Mouse (Mus musculus) MEL (cell line): Measurements from ENCODE around the gene Olfr6. TPM values are rescaled to one million over a fixed set of nuclear protein-coding genes. Genes with fewer than 3 reads are reported as not detected.

Experiments used
- DNase-seq: peaks from one replicate; pipeline ENCODE4 v3.0.0; 2011; ENCODE audit warnings: low read depth, low spot score
- H3K27ac ChIP-seq: 2 replicates; pipeline ENCODE4 v1.5.1; 2012; ENCODE audit warnings: low read depth, mild to moderate bottlenecking, control low read depth, low read length, moderate library complexity; ENCODE audit not compliant: control insufficient read depth
- H3K27me3 ChIP-seq, 2 experiments: fragments of 150-350 bp in 1 of 2; sonication (generic) in 1 of 2; 2 replicates each; pipeline ENCODE4 v1.6.1; 2012; ENCODE audit warnings: low read length in 2 of 2, mild to moderate bottlenecking in 2 of 2, improper control_type of control experiment in 1 of 2, moderate library complexity in 1 of 2; ENCODE audit not compliant: insufficient read depth in 2 of 2, control insufficient read depth in 1 of 2
- H3K36me3 ChIP-seq, 2 experiments: 2 replicates each; pipeline ENCODE4 v1.6.1; 2012 to 2014; ENCODE audit warnings: low read length in 2 of 2, improper control_type of control experiment in 1 of 2, inconsistent platforms in 1 of 2, mild to moderate bottlenecking in 1 of 2; ENCODE audit not compliant: insufficient read depth in 2 of 2, control insufficient read depth in 1 of 2
- H3K4me1 ChIP-seq, 2 experiments: fragments of 150-350 bp in 1 of 2; sonication (generic) in 1 of 2; 2 replicates each; pipeline ENCODE4 v1.6.1; 2012; ENCODE audit warnings: low read length in 2 of 2, improper control_type of control experiment in 1 of 2, mild to moderate bottlenecking in 1 of 2; ENCODE audit not compliant: insufficient read depth in 2 of 2, control insufficient read depth in 1 of 2
- H3K4me3 ChIP-seq, 2 experiments: fragments of 150-350 bp in 1 of 2; sonication (generic) in 1 of 2; 2 replicates each; pipeline ENCODE4 v1.5.1; 2012; ENCODE audit warnings: low read depth in 2 of 2, low read length in 2 of 2, mild to moderate bottlenecking in 2 of 2, moderate library complexity in 2 of 2, control low read depth in 1 of 2, improper control_type of control experiment in 1 of 2; ENCODE audit not compliant: control insufficient read depth in 1 of 2, insufficient read depth in 1 of 2
- H3K79me2 ChIP-seq: 2 replicates; pipeline ENCODE4 v1.6.1; 2012; ENCODE audit warnings: mild to moderate bottlenecking, low read length, moderate library complexity; ENCODE audit not compliant: control insufficient read depth, poor library complexity, insufficient read depth
- H3K9ac ChIP-seq: 2 replicates; pipeline ENCODE4 v1.6.1; 2012; ENCODE audit warnings: low read depth, mild to moderate bottlenecking, control low read depth, low read length, moderate library complexity; ENCODE audit not compliant: control insufficient read depth, poor library complexity, severe bottlenecking
- H3K9me3 ChIP-seq: fragments of 150-350 bp; sonication (generic); replicated peaks from 2 replicates; pipeline ENCODE4 v1.6.1; 2012; ENCODE audit warnings: mild to moderate bottlenecking, low read length, improper control_type of control experiment, moderate library complexity; ENCODE audit not compliant: insufficient read depth
- BHLHE40 ChIP-seq: IDR thresholded peaks from 2 replicates; pipeline ENCODE4 v1.6.1; 2012; ENCODE audit warnings: low read depth, mild to moderate bottlenecking, inconsistent platforms, low read length, improper control_type of control experiment, borderline replicate concordance
- E2F4 ChIP-seq: IDR thresholded peaks from 2 replicates; pipeline ENCODE4 v1.6.1; 2011; ENCODE audit warnings: low read depth, low read length, improper control_type of control experiment, borderline replicate concordance
- EP300 ChIP-seq, 2 experiments: IDR thresholded peaks; 2 replicates each; pipeline ENCODE4 v1.6.1; 2011; ENCODE audit warnings: improper control_type of control experiment in 2 of 2, low read length in 2 of 2, low read depth in 1 of 2, mild to moderate bottlenecking in 1 of 2
- GATA1 ChIP-seq: IDR thresholded peaks from 2 replicates; pipeline ENCODE4 v1.6.1; 2011; ENCODE audit warnings: low read depth, low read length, improper control_type of control experiment
- HCFC1 ChIP-seq: IDR thresholded peaks from 2 replicates; pipeline ENCODE4 v1.6.1; 2012; ENCODE audit warnings: low read depth, mild to moderate bottlenecking, inconsistent platforms, low read length, improper control_type of control experiment, moderate library complexity
- KAT2A ChIP-seq: conservative IDR thresholded peaks from 2 replicates; pipeline ENCODE4 v1.6.1; 2012; ENCODE audit warnings: low read depth, low read length, improper control_type of control experiment, inconsistent platforms
- MEF2A ChIP-seq: IDR thresholded peaks from 2 replicates; pipeline ENCODE4 v1.6.1; 2014; ENCODE audit warnings: low read depth, mild to moderate bottlenecking, inconsistent platforms, low read length, improper control_type of control experiment; ENCODE audit not compliant: poor library complexity, insufficient replicate concordance, severe bottlenecking; ENCODE audit errors: extremely low read depth
- MYC ChIP-seq: IDR thresholded peaks from 2 replicates; pipeline ENCODE4 v1.6.1; 2011; ENCODE audit warnings: low read depth, mild to moderate bottlenecking, low read length, improper control_type of control experiment, moderate library complexity
- NELFE ChIP-seq: IDR thresholded peaks from 2 replicates; pipeline ENCODE4 v1.6.1; 2011; ENCODE audit warnings: low read depth, low read length, improper control_type of control experiment
- NRF1 ChIP-seq: IDR thresholded peaks from 2 replicates; pipeline ENCODE4 v1.6.1; 2014; ENCODE audit warnings: low read depth, mild to moderate bottlenecking, inconsistent platforms, low read length, improper control_type of control experiment, moderate library complexity; ENCODE audit not compliant: poor library complexity, insufficient read depth, severe bottlenecking
- POLR2AphosphoS5 ChIP-seq: IDR thresholded peaks from 2 replicates; pipeline ENCODE4 v1.6.1; 2012; ENCODE audit warnings: low read depth, borderline replicate concordance, mild to moderate bottlenecking, inconsistent platforms, low read length, moderate library complexity, mixed read lengths
- RAD21 ChIP-seq: IDR thresholded peaks from 2 replicates; pipeline ENCODE4 v1.6.1; 2011; ENCODE audit warnings: mild to moderate bottlenecking, low read depth, low read length, improper control_type of control experiment
- RCOR1 ChIP-seq: IDR thresholded peaks from 2 replicates; pipeline ENCODE4 v1.6.1; 2012; ENCODE audit warnings: low read depth, mild to moderate bottlenecking, inconsistent platforms, low read length, improper control_type of control experiment
- SIN3A ChIP-seq: IDR thresholded peaks from 2 replicates; pipeline ENCODE4 v1.6.1; 2012; ENCODE audit warnings: low read length, improper control_type of control experiment, inconsistent platforms
- SMC3 ChIP-seq: IDR thresholded peaks from 2 replicates; pipeline ENCODE4 v1.6.1; 2011; ENCODE audit warnings: low read depth, low read length, improper control_type of control experiment
- TAL1 ChIP-seq: IDR thresholded peaks from 2 replicates; pipeline ENCODE4 v1.6.1; 2012; ENCODE audit warnings: mild to moderate bottlenecking, inconsistent platforms, low read length, moderate library complexity, mixed read lengths
- TCF12 ChIP-seq: IDR thresholded peaks from 2 replicates; pipeline ENCODE4 v1.6.1; 2014; ENCODE audit warnings: low read depth, mild to moderate bottlenecking, inconsistent platforms, low read length, improper control_type of control experiment, moderate library complexity
- USF1 ChIP-seq: IDR thresholded peaks from 2 replicates; pipeline ENCODE4 v1.6.1; 2014; ENCODE audit warnings: low read depth, mild to moderate bottlenecking, inconsistent platforms, low read length, improper control_type of control experiment, moderate library complexity
- ZC3H11A ChIP-seq: IDR thresholded peaks from 2 replicates; pipeline ENCODE4 v1.6.1; 2012; ENCODE audit warnings: low read depth, mild to moderate bottlenecking, inconsistent platforms, low read length, improper control_type of control experiment
- ZKSCAN1 ChIP-seq: IDR thresholded peaks from 2 replicates; pipeline ENCODE4 v1.6.1; 2012; ENCODE audit warnings: low read depth, mild to moderate bottlenecking, inconsistent platforms, low read length, improper control_type of control experiment, moderate library complexity
- ZNF384 ChIP-seq: IDR thresholded peaks from 2 replicates; pipeline ENCODE4 v1.6.1; 2012; ENCODE audit warnings: low read depth, mild to moderate bottlenecking, inconsistent platforms, low read length, improper control_type of control experiment
- polyA plus RNA-seq, 2 experiments: library from polyadenylated mRNA; stranded (reverse) in 1 of 2; unstranded in 1 of 2; fragments of >175 nt in 1 of 2; fragments of >200 nt in 1 of 2; gene quantifications; 2 replicates each; pipeline versions ENCODE4 v1.2.1 to v1.2.4; 2012; ENCODE audit warnings: low replicate concordance in 2 of 2, low read depth in 1 of 2; ENCODE audit not compliant: insufficient read length in 2 of 2, insufficient read depth in 1 of 2, missing spikeins in 1 of 2
- total RNA-seq: library from RNA; depleted of rRNA; stranded (reverse); fragments of 300-350 nt; gene quantifications from 2 replicates; pipeline ENCODE4 v1.2.3, GENCODE M21; 2012; rRNA removed

Gene Olfr6
- total RNA-seq (not detected in 2 replicates), polyA plus RNA-seq (not detected)

GRCm38 (mm10) chr7:106963837-106964236, at the start of gene Olfr6:
TSS of gene Olfr6 (minus strand) at chr7:106963937.
- Histone ChIP-seq H3K36me3 (no peaks in the 10 kb centered on the region), H3K9ac (no peak within 1 kb of the TSS), H3K9me3 (no peaks in the 10 kb centered on the region), H3K4me3 (no peak within 1 kb of the TSS), H3K79me2 (no peaks in the 10 kb centered on the region), H3K27ac (no peak within 1 kb of the TSS)
- DNase-seq = no peak
- TF ChIP-seq BHLHE40 (no peak), ZNF384 (no peak), TCF12 (no peak), RAD21 (no peak), E2F4 (no peak), POLR2AphosphoS5 (no peak), HCFC1 (no peak), ZC3H11A (no peak), EP300 (IDR thresholded peaks at IDR 0.05; ENCODE audit: low read depth in 1 of 2, low read length in 2 of 2) (no peak), ZKSCAN1 (no peak), SMC3 (no peak), USF1 (no peak), TAL1 (no peak), GATA1 (no peak), SIN3A (no peak), KAT2A (no peak), NRF1 (no peak), NELFE (no peak), RCOR1 (no peak), MYC (no peak)
- TF ChIP-seq, all 39 proteins: peak for 0
- Histone ChIP-seq H3K4me1 (no peaks in the 10 kb centered on the region), H3K27me3 (no peaks in the 10 kb centered on the region)

GRCm38 (mm10) chr7:107005972-107006371, 42.2 kb upstream of the Olfr6 start, which contains the start of gene Olfr2:
TSS of gene Olfr2 (minus strand) at chr7:107006072.
- Histone ChIP-seq H3K27me3 (no peaks in the 10 kb centered on the region), H3K9ac (no peak within 1 kb of the TSS), H3K4me1 (no peaks in the 10 kb centered on the region; a peak in 1 of 4 replicates), H3K9me3 (no peaks in the 10 kb centered on the region), H3K79me2 (no peaks in the 10 kb centered on the region), H3K36me3 (peaks cover 0 to 2% of the 10 kb centered on the region in 2 experiments; a peak in 1 of 4 replicates), H3K4me3 (no peak within 1 kb of the TSS), H3K27ac (no peak within 1 kb of the TSS)
- no peak for TF ChIP-seq MEF2A
- no peak for TF ChIP-seq E2F4
- no peak for TF ChIP-seq KAT2A
- TF ChIP-seq RAD21 = no peak
- DNase-seq = no peak
